Mouse (Mus musculus): ENCODE data around the gene Caap1. TPM values are rescaled to one million over a fixed set of nuclear protein-coding genes. Genes with fewer than 3 reads are reported as not detected.

Caap1 gene
- total RNA-seq, 2 experiments from 2014 or later: 9.8 to 11.5 TPM

GRCm38 (mm10) chr4:94476749-94477399 is 79.7 kb downstream of the Caap1 start:
- Histone ChIP-seq H3K27ac (no peak overlapping the region), H3K4me3 (peak overlapping the region; percentile 4; the same call in 1 of the 2 replicates)
- DNase-seq (ENCODE audit: extremely low spot score in 1 of 2, low spot score in 2 of 2): no peak
- TF ChIP-seq CTCF (IDR thresholded peaks at IDR 0.05): no peak
- intact Hi-C loops (cut with DNase I): no loop called here

- TF ChIP-seq CTCF (IDR thresholded peaks at IDR 0.05): no peak
- no peak overlapping the region for H3K27ac ChIP-seq
- no peak overlapping the region for H3K4me3 ChIP-seq
- intact Hi-C loops (cut with DNase I): no loop called here
- DNase-seq (ENCODE audit: extremely low spot score in 1 of 2, low spot score in 2 of 2): no peak
Measured at GRCm38 (mm10) chr4:94473286-94473685, 83.3 kb downstream of the Caap1 start.

GRCm38 (mm10) chr4:94459424-94459823 is 97.2 kb downstream of the Caap1 start:
- intact Hi-C loops (cut with DNase I): no loop called here
- no peak overlapping the region for H3K4me3 ChIP-seq
- no peak for DNase-seq (ENCODE audit: extremely low spot score in 1 of 2, low spot score in 2 of 2)
- H3K27ac ChIP-seq: no peak overlapping the region
- TF ChIP-seq CTCF (IDR thresholded peaks at IDR 0.05): no peak

- intact Hi-C loops (cut with DNase I): loop anchor here (2.0 kb wide), 1 partner anchor 438 kb away; no protein-coding TSS in a partner anchor
- no peak overlapping the region for H3K27ac ChIP-seq
- no peak for DNase-seq (ENCODE audit: extremely low spot score in 1 of 2, low spot score in 2 of 2)
- no peak for TF ChIP-seq CTCF (IDR thresholded peaks at IDR 0.05)
- H3K4me3 ChIP-seq: no peak overlapping the region
Measured at GRCm38 (mm10) chr4:94454857-94455256, 101.7 kb downstream of the Caap1 start.

Other genes starting within 250 kb of the Caap1 start
- gene Gm10306, start 250 bp downstream of the Caap1 start, total RNA-seq (2021): not detected
- gene Plaa, start 46.4 kb upstream of the Caap1 start, total RNA-seq (2021): 10 to 100 TPM; 40.6 to 42.5 TPM
- 10 to 100 TPM; 24.3 to 26.6 TPM for gene Ift74, start 57.7 kb upstream of the Caap1 start, total RNA-seq (2021)
- not detected for gene Lrrc19, start 93.3 kb upstream of the Caap1 start, total RNA-seq (2021)
- gene Tek, start 182.5 kb upstream of the Caap1 start, total RNA-seq (2021): 10 to 100 TPM in 1 of 2 experiments, 1 to 10 TPM in 1; 9.1 to 12.1 TPM

All from left cerebral cortex, adult 2 months (tissue).